Mouse (Mus musculus) CH12.LX (cell line): Measurements from ENCODE around the gene Gm49320. TPM values are rescaled to one million over a fixed set of nuclear protein-coding genes. Genes with fewer than 3 reads are reported as not detected.

Experiments
- DNase-seq: peaks from one replicate; pipeline ENCODE4 v3.0.0-alpha.2; 2013; ENCODE audit errors: extremely low read depth
- H3K27ac ChIP-seq: 2 replicates; pipeline ENCODE4 v1.5.1; 2012; ENCODE audit warnings: low read depth, mild to moderate bottlenecking, control low read depth, moderate library complexity; ENCODE audit not compliant: insufficient read depth
- H3K27me3 ChIP-seq: replicated peaks from 2 replicates; pipeline ENCODE3; 2012; ENCODE audit warnings: inconsistent platforms
- H3K36me3 ChIP-seq, 2 experiments: replicated peaks in 1 of 2; 2 replicates each; pipeline versions ENCODE3 to v1.6.1; 2012; ENCODE audit warnings: inconsistent platforms in 1 of 2, low read length in 1 of 2, mild to moderate bottlenecking in 1 of 2, mixed read lengths in 1 of 2, moderate library complexity in 1 of 2; ENCODE audit not compliant: control insufficient read depth in 1 of 2, insufficient read depth in 1 of 2
- H3K4me1 ChIP-seq, 2 experiments: 2 replicates each; pipeline ENCODE4 v1.6.1; 2012; ENCODE audit warnings: inconsistent platforms in 1 of 2, moderate library complexity in 1 of 2; ENCODE audit not compliant: insufficient read depth in 2 of 2, control insufficient read depth in 1 of 2
- H3K4me2 ChIP-seq: 2 replicates; pipeline ENCODE4 v1.6.1; 2012; ENCODE audit warnings: low read depth, mild to moderate bottlenecking, control low read depth; ENCODE audit not compliant: poor library complexity, insufficient read depth, severe bottlenecking
- H3K4me3 ChIP-seq, 3 experiments: fragments of 150-350 bp in 1 of 3; sonication (generic) in 1 of 3; replicated peaks in 1 of 3; 2 replicates each; pipeline versions ENCODE3 to v1.5.1; 2011 to 2012; ENCODE audit warnings: low read depth in 2 of 3, low read length in 2 of 3, mild to moderate bottlenecking in 2 of 3, moderate library complexity in 2 of 3, control low read depth in 1 of 3, improper control_type of control experiment in 1 of 3, inconsistent platforms in 1 of 3, mixed read lengths in 1 of 3; ENCODE audit not compliant: poor library complexity in 1 of 3
- H3K79me2 ChIP-seq: replicated peaks from 2 replicates; pipeline ENCODE4 v1.6.1; 2012; ENCODE audit warnings: mild to moderate bottlenecking, moderate library complexity; ENCODE audit not compliant: control insufficient read depth, poor library complexity, insufficient read depth, severe bottlenecking; ENCODE audit errors: extremely low read depth
- H3K9ac ChIP-seq: 2 replicates; pipeline ENCODE4 v1.6.1; 2012; ENCODE audit warnings: low read depth, mild to moderate bottlenecking, control low read depth, moderate library complexity; ENCODE audit not compliant: insufficient read depth
- H3K9me3 ChIP-seq: replicated peaks from 2 replicates; pipeline ENCODE3; 2012; ENCODE audit warnings: low read length, inconsistent platforms, mixed read lengths
- BHLHE40 ChIP-seq: IDR thresholded peaks from 2 replicates; pipeline ENCODE4 v1.6.1; 2011; ENCODE audit warnings: mild to moderate bottlenecking, low read depth, low read length, improper control_type of control experiment
- CHD1 ChIP-seq: IDR thresholded peaks from 2 replicates; pipeline ENCODE4 v1.6.1; 2012; ENCODE audit warnings: low read depth, low read length, improper control_type of control experiment, inconsistent platforms
- CHD2 ChIP-seq: IDR thresholded peaks from 2 replicates; pipeline ENCODE4 v1.6.1; 2011; ENCODE audit warnings: low read length, improper control_type of control experiment
- ELF1 ChIP-seq: IDR thresholded peaks from 2 replicates; pipeline ENCODE4 v1.6.1; 2014; ENCODE audit warnings: low read depth, mild to moderate bottlenecking, inconsistent platforms, low read length, improper control_type of control experiment
- HCFC1 ChIP-seq: IDR thresholded peaks from 2 replicates; pipeline ENCODE4 v1.6.1; 2012; ENCODE audit warnings: low read depth, mild to moderate bottlenecking, inconsistent platforms, low read length, improper control_type of control experiment
- IRF4 ChIP-seq: IDR thresholded peaks from 2 replicates; pipeline ENCODE4 v1.6.1; 2014; ENCODE audit warnings: low read depth, mild to moderate bottlenecking, inconsistent platforms, low read length, improper control_type of control experiment
- JUN ChIP-seq: IDR thresholded peaks from 2 replicates; pipeline ENCODE4 v1.6.1; 2011; ENCODE audit warnings: low read depth, mild to moderate bottlenecking, low read length, improper control_type of control experiment, moderate library complexity; ENCODE audit not compliant: insufficient read depth
- NRF1 ChIP-seq: IDR thresholded peaks from 2 replicates; pipeline ENCODE4 v1.6.1; 2014; ENCODE audit warnings: low read depth, mild to moderate bottlenecking, inconsistent platforms, low read length, improper control_type of control experiment, moderate library complexity
- PAX5 ChIP-seq: IDR thresholded peaks from 2 replicates; pipeline ENCODE4 v1.6.1; 2012; ENCODE audit warnings: low read length, inconsistent platforms, mixed read lengths
- POLR2A ChIP-seq: IDR thresholded peaks from 2 replicates; pipeline ENCODE4 v1.6.1; 2011; ENCODE audit warnings: low read depth, mild to moderate bottlenecking, improper control_type of control experiment, low read length
- RAD21 ChIP-seq: IDR thresholded peaks from 2 replicates; pipeline ENCODE4 v1.6.1; 2011; ENCODE audit warnings: low read depth, mild to moderate bottlenecking, low read length, improper control_type of control experiment, moderate library complexity
- TBP ChIP-seq: conservative IDR thresholded peaks from 2 replicates; pipeline ENCODE4 v1.6.1; 2011; ENCODE audit warnings: low read depth, low read length, improper control_type of control experiment
- USF1 ChIP-seq: IDR thresholded peaks from 2 replicates; pipeline ENCODE4 v1.6.1; 2014; ENCODE audit warnings: low read depth, mild to moderate bottlenecking, inconsistent platforms, low read length, improper control_type of control experiment
- ZC3H11A ChIP-seq: IDR thresholded peaks from 2 replicates; pipeline ENCODE4 v1.6.1; 2012; ENCODE audit warnings: low read depth, mild to moderate bottlenecking, inconsistent platforms, low read length, improper control_type of control experiment
- ZMIZ1 ChIP-seq: IDR thresholded peaks from 2 replicates; pipeline ENCODE4 v1.6.1; 2012; ENCODE audit warnings: low read depth, mild to moderate bottlenecking, inconsistent platforms, low read length, improper control_type of control experiment
- ZNF384 ChIP-seq: IDR thresholded peaks from 2 replicates; pipeline ENCODE4 v1.6.1; 2012; ENCODE audit warnings: low read depth, low read length, improper control_type of control experiment, inconsistent platforms
- dilution Hi-C: fragments of 300-500 bp; cut with MboI; formaldehyde crosslinking; loops from 2 replicates; pipeline ENCODE4 v1.14.3; 2020; ENCODE audit warnings: low sequenced_read_pairs; ENCODE audit not compliant: extremely low pct_unique_long_range_greater_than_20kb, extremely low pct_ligation_motif_present
- in situ Hi-C: fragments of 300-500 bp; cut with MboI; formaldehyde crosslinking; loops from 3 replicates; pipeline ENCODE4 v1.14.3; 2019; ENCODE audit warnings: low sequenced_read_pairs, low pct_ligation_motif_present, low pct_unique_long_range_greater_than_20kb, mixed read lengths
- polyA plus RNA-seq: library from polyadenylated mRNA; unstranded; fragments of >175 nt; gene quantifications from 2 replicates; pipeline ENCODE4 v1.2.1, GENCODE M21; 2012; ENCODE audit warnings: low read depth; ENCODE audit not compliant: insufficient read length
- total RNA-seq, 2 experiments: library from RNA; depleted of rRNA; stranded (reverse); fragments of 300-350 nt in 1 of 2; fragments of >200 nt in 1 of 2; gene quantifications; 2 replicates each; pipeline ENCODE4 v1.2.3; 2012 to 2014

The Gm49320 gene
- total and polyA plus RNA-seq, 3 experiments, result 0.08 to 0.23 (median 0.08) TPM

DNA sequence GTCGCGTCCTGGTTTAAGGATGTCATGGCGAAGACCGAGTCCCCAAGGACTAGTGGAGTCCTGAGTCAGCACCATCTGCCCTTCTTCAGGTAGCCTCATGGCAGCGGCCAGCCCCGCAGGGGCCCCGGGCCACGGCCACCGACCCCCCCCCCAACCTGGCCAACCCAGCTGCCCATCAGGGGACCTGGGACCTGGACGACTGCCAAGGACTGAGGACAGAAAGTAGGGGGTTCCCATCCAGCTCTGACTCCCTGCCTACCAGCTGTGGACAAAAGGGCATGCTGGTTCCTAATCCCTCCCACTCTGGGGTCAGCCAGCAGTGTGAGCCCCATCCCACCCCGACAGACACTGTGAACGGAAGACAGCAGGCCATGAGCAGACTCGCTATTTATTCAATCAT lies 7.1 kb downstream of the Gm49320 start:
- Histone ChIP-seq H3K4me3 (no peak overlapping the region), H3K9me3 (no peaks in the 10 kb centered on the region), H3K36me3 (peaks cover 79 to 99% of the 10 kb centered on the region in 2 experiments), H3K4me1 (peaks cover 3 to 5% of the 10 kb centered on the region in 2 experiments; a peak in 3 of 4 replicates), H3K27ac (no peak overlapping the region), H3K4me2 (no peak overlapping the region), H3K27me3 (no peaks in the 10 kb centered on the region), H3K9ac (no peak overlapping the region), H3K79me2 (peaks cover 5% of the 10 kb centered on the region; the same call in 1 of the 2 replicates)
- in situ Hi-C loops (no loop called here), dilution Hi-C loops (no loop called here)
- no peak for TF ChIP-seq POLR2A
- no peak for TF ChIP-seq RAD21
- no peak for TF ChIP-seq USF1
- no peak for DNase-seq

DNA sequence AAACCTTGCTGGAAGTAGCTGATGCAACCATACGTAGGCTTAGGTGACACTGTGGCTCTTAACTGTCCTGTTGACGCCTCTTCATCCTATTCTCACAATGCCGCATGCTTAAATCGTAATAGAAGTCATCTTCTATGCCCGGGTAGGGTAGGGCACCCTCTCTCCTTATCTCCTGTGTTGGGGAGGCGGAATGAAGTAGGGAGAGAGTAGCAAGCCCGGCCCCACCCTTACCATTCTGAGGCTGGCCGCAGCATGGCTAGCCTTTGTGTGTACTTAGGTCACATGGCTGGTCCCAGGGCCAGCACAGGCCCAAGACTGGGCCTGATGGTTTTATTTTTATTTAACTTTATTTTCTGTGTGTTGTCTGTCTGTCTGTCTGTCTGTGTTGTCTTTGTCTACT lies 8.6 kb downstream of the Gm49320 start:
- Histone ChIP-seq H3K27me3 (no peaks in the 10 kb centered on the region), H3K4me1 (peaks cover 1 to 3% of the 10 kb centered on the region in 2 experiments; a peak in 2 of 4 replicates), H3K9me3 (no peaks in the 10 kb centered on the region), H3K79me2 (no peaks in the 10 kb centered on the region), H3K36me3 (peaks cover 73 to 90% of the 10 kb centered on the region in 2 experiments), H3K4me3 (no peak overlapping the region), H3K27ac (no peak overlapping the region), H3K9ac (no peak overlapping the region), H3K4me2 (no peak overlapping the region)
- dilution Hi-C loops (no loop called here), in situ Hi-C loops (no loop called here)
- TF ChIP-seq RAD21 (no peak), USF1 (no peak), ZNF384 (no peak), CHD1 (no peak), ZC3H11A (no peak), POLR2A (no peak), TBP (no peak), NRF1 (no peak), IRF4 (no peak), ZMIZ1 (no peak)
- DNase-seq, result no peak

DNA sequence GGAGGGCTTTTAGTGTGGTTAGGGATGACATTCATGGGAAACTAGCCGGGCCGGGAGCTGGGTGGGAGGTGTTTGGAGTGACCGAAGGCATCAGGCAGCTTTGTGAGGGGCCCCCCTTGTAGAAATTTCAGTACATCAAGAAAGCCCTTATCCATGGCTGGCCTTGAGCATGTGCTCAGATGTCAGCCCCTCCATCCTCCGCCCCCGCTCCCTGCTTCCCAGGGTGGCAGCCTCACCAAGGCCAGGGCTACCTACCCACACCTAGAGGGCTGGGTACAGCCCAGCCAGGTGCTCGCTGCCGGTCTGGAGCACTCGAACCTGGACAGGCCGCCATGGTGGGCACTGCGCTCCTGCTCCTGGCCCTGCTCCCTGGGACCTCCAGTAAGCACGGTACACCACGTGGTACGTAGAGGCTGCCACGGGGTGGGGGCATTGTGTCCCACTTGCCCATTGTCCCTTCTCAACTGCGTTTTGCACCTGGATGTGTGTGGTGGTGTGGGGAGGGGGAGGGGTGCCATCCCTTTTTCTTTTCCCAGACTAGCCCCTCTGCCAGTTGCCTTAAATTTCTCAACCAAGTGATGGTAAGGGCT lies 9.4 kb downstream of the Gm49320 start, which contains the start of gene Tgfbr3l:
Tgfbr3l (plus strand) TSS at position 264 of the 590 bp plus-strand sequence.
- H3K4me3 ChIP-seq, result no peak within 1 kb of the TSS
- in situ Hi-C loops, result no loop called here

More for the DNA sequence above, 9.4 kb downstream of the Gm49320 start, which contains the start of gene Tgfbr3l:
- peaks cover 64 to 82% of the 10 kb centered on the region in 2 experiments for H3K36me3 ChIP-seq
- no peak for DNase-seq
- no peak within 1 kb of the TSS for H3K9ac ChIP-seq
- no peaks in the 10 kb centered on the region for H3K9me3 ChIP-seq
- peaks cover 6% of the 10 kb centered on the region in 2 experiments; a peak in 3 of 4 replicates for H3K4me1 ChIP-seq
- TF ChIP-seq PAX5 (no peak), JUN (no peak), HCFC1 (no peak), BHLHE40 (no peak), USF1 (no peak), ELF1 (no peak), IRF4 (no peak), CHD2 (no peak), ZMIZ1 (no peak)
- H3K27me3 ChIP-seq, result no peaks in the 10 kb centered on the region
- H3K27ac ChIP-seq, result 0 out of 2 replicates have a peak within 1 kb of the TSS, but pooled peaks have one; percentile 22
- dilution Hi-C loops, result no loop called here
- no peak within 1 kb of the TSS for H3K4me2 ChIP-seq
- H3K79me2 ChIP-seq, result no peaks in the 10 kb centered on the region
